8 mouse cellular contexts compared by ENCODE assay signal in the genomic region with DNA sequence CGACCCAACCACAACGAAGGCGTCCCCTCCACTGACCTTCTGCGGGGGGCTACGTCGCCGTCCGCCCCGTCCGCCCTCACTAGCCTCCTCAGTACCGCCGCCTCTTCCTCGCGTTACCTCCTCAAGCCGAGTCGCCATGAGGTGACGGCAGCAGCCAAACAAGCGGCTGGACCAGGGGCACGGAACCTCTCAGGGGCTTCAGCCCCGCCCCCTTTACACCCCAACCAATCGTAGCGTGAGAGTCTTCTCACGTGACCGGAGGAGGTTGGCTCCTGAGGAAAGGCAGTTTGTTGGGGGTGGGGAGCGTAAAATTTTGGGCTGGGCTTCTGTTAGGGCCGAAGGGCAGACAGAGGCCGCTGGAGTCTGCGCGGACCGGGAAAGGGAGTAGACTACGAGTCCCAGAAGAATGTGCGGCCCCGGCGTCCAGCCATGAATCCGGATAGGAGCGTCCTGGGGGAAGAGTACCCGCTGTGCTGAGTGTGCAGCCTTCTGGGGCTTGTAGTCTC. TPM values are rescaled to one million over a fixed set of nuclear protein-coding genes. Genes with fewer than 3 reads are reported as not detected.
DNase-seq lines count a peak whose midpoint lies in the region; ATAC-seq and TF ChIP-seq lines count a peak whose summit lies in the region.

Gene Txlng, minus strand, starts transcription at position 252 of the 506 bp plus-strand sequence.

- peak within 1 kb of the TSS; percentile 96 for H3K4me2 ChIP-seq in heart, embryonic 12.5 days
- peak within 1 kb of the TSS; percentile 83 for H3K4me2 ChIP-seq in kidney, postnatal 0 days (ENCODE audit: low read length)
- H3K4me2 ChIP-seq in liver, embryonic 11.5 days = peak within 1 kb of the TSS; percentile 79
- peak within 1 kb of the TSS; percentile 68 for H3K4me2 ChIP-seq in stomach, embryonic 14.5 days (replicated peaks; ENCODE audit: low read depth, low read length)

- peaks cover 5% of the 10 kb centered on the region for H3K79me3 ChIP-seq in C2C12 (ENCODE audit: low read depth)

- peak within 1 kb of the TSS; percentile 80 for H3ac ChIP-seq in C2C12 (ENCODE audit: control insufficient read depth, insufficient read length, low read depth)

- peak within 1 kb of the TSS; percentile 45 for H3K4me3 ChIP-seq in C2C12 (ENCODE audit: insufficient read depth, poor library complexity, severe bottlenecking)
- H3K4me3 ChIP-seq in erythroblast, embryonic 14.5 days (replicated peaks) = peak within 1 kb of the TSS; percentile 83
- peak within 1 kb of the TSS; percentile 72 for H3K4me3 ChIP-seq in heart, embryonic 12.5 days
- peak within 1 kb of the TSS; percentile 52 for H3K4me3 ChIP-seq in kidney, postnatal 0 days (replicated peaks; ENCODE audit: low read depth, low read length)
- H3K4me3 ChIP-seq in liver, embryonic 11.5 days (ENCODE audit: low read depth, low read length) = peak within 1 kb of the TSS; percentile 67
- peak within 1 kb of the TSS; percentile 50 for H3K4me3 ChIP-seq in stomach, embryonic 14.5 days (ENCODE audit: low read depth, low read length)

- H3K79me2 ChIP-seq in C2C12 (ENCODE audit: control insufficient read depth, insufficient read depth) = peaks cover 30% of the 10 kb centered on the region

- WGBS in heart, embryonic 12.5 days = 13% methylated on average over 37 of the region's 37 CpGs
- 23% methylated on average over 37 of the region's 37 CpGs for WGBS in kidney, postnatal 0 days
- WGBS in liver, embryonic 11.5 days = 9% methylated on average over 35 of the region's 37 CpGs
- 15% methylated on average over 31 of the region's 37 CpGs for WGBS in stomach, embryonic 14.5 days

- peak within 1 kb of the TSS; percentile 82 for H3K9ac ChIP-seq in heart, embryonic 12.5 days
- H3K9ac ChIP-seq in kidney, postnatal 0 days (ENCODE audit: low read depth, low read length) = peak within 1 kb of the TSS; percentile 57
- peak within 1 kb of the TSS; percentile 67 for H3K9ac ChIP-seq in liver, embryonic 11.5 days (ENCODE audit: low read depth, low read length)
- 0 out of 2 replicates have a peak within 1 kb of the TSS, but pooled peaks have one; percentile 10 for H3K9ac ChIP-seq in stomach, embryonic 14.5 days (replicated peaks; ENCODE audit: low read depth, low read length)

- H3K9me3 ChIP-seq in erythroblast, embryonic 14.5 days (ENCODE audit: control insufficient read depth, low read length) = peaks cover 4% of the 10 kb centered on the region
- H3K9me3 ChIP-seq in heart, embryonic 12.5 days (replicated peaks) = no peaks in the 10 kb centered on the region
- H3K9me3 ChIP-seq in kidney, postnatal 0 days (replicated peaks; ENCODE audit: low read length) = no peaks in the 10 kb centered on the region
- H3K9me3 ChIP-seq in liver, embryonic 11.5 days (ENCODE audit: control insufficient read depth, low read length) = no peaks in the 10 kb centered on the region
- no peaks in the 10 kb centered on the region for H3K9me3 ChIP-seq in stomach, embryonic 14.5 days (ENCODE audit: control insufficient read depth, low read depth, low read length)

- TF ChIP-seq POLR2A in brain, embryonic 14.5 days (IDR thresholded peaks at IDR 0.05; ENCODE audit: borderline replicate concordance, extremely low read depth, insufficient read depth, insufficient read length, poor library complexity, severe bottlenecking) = peak; percentile 38; the same call in 1 of the 2 replicates

- H3K27ac ChIP-seq in heart, embryonic 12.5 days (ENCODE audit: poor library complexity, severe bottlenecking) = peak within 1 kb of the TSS; percentile 57; the same call in 1 of the 2 replicates
- no peak within 1 kb of the TSS; the same call in 1 of the 2 replicates for H3K27ac ChIP-seq in kidney, postnatal 0 days
- H3K27ac ChIP-seq in liver, embryonic 11.5 days (ENCODE audit: low read depth, low read length) = peak within 1 kb of the TSS; percentile 48
- no peak within 1 kb of the TSS for H3K27ac ChIP-seq in stomach, embryonic 14.5 days (ENCODE audit: low read length)

- DNase-seq in brain, embryonic 14.5 days (ENCODE audit: low read depth) = peak; percentile 99
- DNase-seq in kidney, postnatal 0 days (ENCODE audit: low spot score) = peak; percentile 96
- DNase-seq in liver, embryonic 11.5 days (ENCODE audit: low spot score) = peak; percentile 85
- peak; percentile 95 for DNase-seq in naive thymus-derived CD4-positive, alpha-beta T cell, adult 2 months (ENCODE audit: low read depth)

- no peaks in the 10 kb centered on the region for H3K27me3 ChIP-seq in C2C12 (ENCODE audit: control insufficient read depth, insufficient read depth, insufficient read length)
- H3K27me3 ChIP-seq in erythroblast, embryonic 14.5 days (ENCODE audit: control insufficient read depth) = no peaks in the 10 kb centered on the region
- H3K27me3 ChIP-seq in heart, embryonic 12.5 days (replicated peaks) = no peaks in the 10 kb centered on the region
- no peaks in the 10 kb centered on the region for H3K27me3 ChIP-seq in kidney, postnatal 0 days (ENCODE audit: insufficient read depth, low read length)
- H3K27me3 ChIP-seq in liver, embryonic 11.5 days (replicated peaks; ENCODE audit: control insufficient read depth, insufficient read depth, low read length) = peaks cover 4% of the 10 kb centered on the region; the same call in 1 of the 2 replicates
- H3K27me3 ChIP-seq in stomach, embryonic 14.5 days (ENCODE audit: control insufficient read depth, insufficient read depth, low read length) = no peaks in the 10 kb centered on the region

- H3K36me3 ChIP-seq in C2C12 (ENCODE audit: control insufficient read depth, insufficient read depth) = no peaks in the 10 kb centered on the region
- peaks cover 7% of the 10 kb centered on the region for H3K36me3 ChIP-seq in erythroblast, embryonic 14.5 days (ENCODE audit: control insufficient read depth)
- H3K36me3 ChIP-seq in heart, embryonic 12.5 days = no peaks in the 10 kb centered on the region
- no peaks in the 10 kb centered on the region for H3K36me3 ChIP-seq in kidney, postnatal 0 days (ENCODE audit: insufficient read depth, low read length)
- no peaks in the 10 kb centered on the region for H3K36me3 ChIP-seq in liver, embryonic 11.5 days (ENCODE audit: control insufficient read depth, insufficient read depth, low read length)
- no peaks in the 10 kb centered on the region for H3K36me3 ChIP-seq in stomach, embryonic 14.5 days (ENCODE audit: control insufficient read depth, insufficient read depth, low read length)

- peak; percentile 98 for ATAC-seq in heart, embryonic 12.5 days (ENCODE audit: insufficient number of reproducible peaks, low FRiP score)
- peak; percentile 98 for ATAC-seq in kidney, postnatal 0 days (replicated peaks; ENCODE audit: low FRiP score, low read depth)
- peak; percentile 99 for ATAC-seq in liver, embryonic 11.5 days (replicated peaks; ENCODE audit: low FRiP score)
- ATAC-seq in stomach, embryonic 14.5 days (ENCODE audit: insufficient number of reproducible peaks, insufficient read depth, low FRiP score, low read depth) = peak; percentile 99

- H3K4me1 ChIP-seq in erythroblast, embryonic 14.5 days (ENCODE audit: control insufficient read depth) = peaks cover 6% of the 10 kb centered on the region
- 0 out of 2 replicates have a peak, but pooled peaks cover 5% of the 10 kb centered on the region for H3K4me1 ChIP-seq in heart, embryonic 12.5 days (replicated peaks)
- no peaks in the 10 kb centered on the region for H3K4me1 ChIP-seq in kidney, postnatal 0 days (replicated peaks; ENCODE audit: insufficient read depth, low read length)
- no peaks in the 10 kb centered on the region for H3K4me1 ChIP-seq in liver, embryonic 11.5 days (replicated peaks; ENCODE audit: control insufficient read depth, insufficient read depth, low read length)
- no peaks in the 10 kb centered on the region for H3K4me1 ChIP-seq in stomach, embryonic 14.5 days (ENCODE audit: control insufficient read depth, insufficient read depth, low read length)

- TF ChIP-seq CTCF in C2C12 (IDR thresholded peaks at IDR 0.05; ENCODE audit: control insufficient read depth, insufficient read depth, insufficient read length) = no peak
- TF ChIP-seq CTCF in brain, embryonic 14.5 days (IDR thresholded peaks at IDR 0.05; ENCODE audit: borderline replicate concordance, extremely low read depth, insufficient read depth, insufficient read length) = no peak
- TF ChIP-seq CTCF in kidney, postnatal 0 days (IDR thresholded peaks at IDR 0.05; ENCODE audit: low read depth) = no peak

TF ChIP-seq in C2C12, 6 proteins besides CTCF, POLR2A, EP300 and RAD21:
- no peak for TF ChIP-seq CEBPB (IDR thresholded peaks at IDR 0.05; ENCODE audit: low read depth)
- no peak for TF ChIP-seq MYOG (IDR thresholded peaks at IDR 0.05; ENCODE audit: control insufficient read depth, extremely low read depth, insufficient read length)
- no peak for TF ChIP-seq MAX (IDR thresholded peaks at IDR 0.05)
- no peak for TF ChIP-seq FOSL1 (IDR thresholded peaks at IDR 0.05; ENCODE audit: insufficient read depth, low read length, poor library complexity, severe bottlenecking)
- TF ChIP-seq USF1 (IDR thresholded peaks at IDR 0.05; ENCODE audit: low read depth) = peak; percentile 89
- TF ChIP-seq MYOD1 (IDR thresholded peaks at IDR 0.05; ENCODE audit: control insufficient read depth, insufficient read length, low read depth) = no peak

RNA-seq across cellular contexts. Expression of gene Txlng, which starts in this region (rescaled TPM):
- polyA plus RNA-seq in C2C12 (2012; fragmentation: generic; extraction: Trizol) = 1.6 TPM
- 11.7 TPM in 2 replicates for polyA plus RNA-seq in brain, embryonic 14.5 days (2012; rRNA removed)
- 0.18 and 0.37 TPM in 2 replicates for polyA plus RNA-seq in erythroblast, embryonic 14.5 days (2012)
- polyA plus RNA-seq in heart, embryonic 12.5 days (2016; fragmentation: Nextera tagmentation; extraction: Ambion mirVana) = 10.8 and 12.1 TPM in 2 replicates
- polyA plus RNA-seq in kidney, postnatal 0 days (2015; fragmentation: Nextera tagmentation; extraction: Ambion mirVana) = 11.9 TPM in 2 replicates
- 21.3 and 21.9 TPM in 2 replicates for polyA plus RNA-seq in liver, embryonic 11.5 days (2014; fragmentation: Nextera tagmentation; extraction: Ambion mirVana)
- 14.7 and 17.0 TPM in 2 replicates for polyA plus RNA-seq in stomach, embryonic 14.5 days (2014; fragmentation: Nextera tagmentation; extraction: Ambion mirVana)

Comparison
In these comparisons a context has a peak if more than half of its experiments do, and no peak if none do; other contexts are left out.
1. H3K27ac ChIP-seq: peak in heart, embryonic 12.5 days (single experiment) and liver, embryonic 11.5 days (single experiment); none in kidney, postnatal 0 days (single experiment) and stomach, embryonic 14.5 days (single experiment).
2. H3K9ac ChIP-seq: peak in every context shown above with its lines; median percentile 82 in heart, embryonic 12.5 days; 67 in liver, embryonic 11.5 days; 57 in kidney, postnatal 0 days; 10 in stomach, embryonic 14.5 days.
3. Peak in every context shown above with its lines, with median percentiles within 50 percentile points of each other: H3K4me3 ChIP-seq, DNase-seq, ATAC-seq and H3K4me2 ChIP-seq.